Mouse (Mus musculus) spleen, adult 2 months (tissue): ENCODE results near the gene Fitm1.

Experiments
- CTCF ChIP-seq: fragments of 200-500 bp; IDR thresholded peaks from 2 replicates; pipeline ENCODE4 v1.5.1; 2011; ENCODE audit warnings: mild to moderate bottlenecking, inconsistent platforms; ENCODE audit not compliant: insufficient read depth, insufficient read length, insufficient replicate concordance; ENCODE audit errors: extremely low read depth
- POLR2A ChIP-seq: fragments of 200-500 bp; IDR thresholded peaks from 2 replicates; pipeline ENCODE4 v1.6.1; 2011; ENCODE audit warnings: low read depth, low read length, inconsistent platforms

DNA sequence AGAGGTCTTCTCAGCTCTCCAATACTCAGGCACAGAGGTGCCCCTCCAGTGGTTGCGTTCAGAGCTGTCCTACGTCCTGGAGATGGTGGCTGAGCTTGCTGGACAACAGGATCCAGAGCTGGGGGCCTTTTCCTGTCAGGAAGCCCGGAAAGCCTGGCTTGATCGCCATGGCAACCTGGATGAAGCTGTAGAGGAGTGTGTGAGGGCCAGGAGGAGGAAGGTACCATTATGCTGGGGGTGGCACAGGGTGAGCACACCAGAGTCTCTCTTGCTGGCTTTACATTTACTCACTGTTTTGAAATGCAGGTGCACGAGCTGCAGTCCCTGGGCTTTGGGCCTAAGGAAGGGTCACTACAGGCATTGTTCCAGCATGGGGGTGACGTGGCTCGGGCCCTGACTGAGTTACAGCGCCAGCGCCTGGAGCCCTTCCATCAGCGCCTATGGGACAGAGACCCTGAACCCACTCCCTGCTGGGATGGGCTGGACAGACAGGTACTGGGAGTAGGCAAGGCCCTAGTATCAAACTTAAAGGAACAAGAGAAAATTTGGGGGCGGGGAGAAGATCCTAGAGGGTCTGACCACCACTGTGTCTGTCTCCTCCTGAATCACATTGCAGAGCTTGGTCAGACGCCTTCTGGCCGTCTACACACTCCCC lies 20.7 kb downstream of the Fitm1 start:
- TF ChIP-seq CTCF, result no peak
- TF ChIP-seq POLR2A, result no peak
